Mouse (Mus musculus): ENCODE data around the gene Pla2g4a. TPM values are rescaled to one million over a fixed set of nuclear protein-coding genes. Genes with fewer than 3 reads are reported as not detected.

The Pla2g4a gene
- polyA plus RNA-seq, 1 experiment from 2014 or later = 20.0 TPM

Other genes starting within 250 kb of the Pla2g4a start
- gene Ptgs2, start 138.7 kb upstream of the Pla2g4a start, polyA plus RNA-seq (2015; fragmentation: Nextera tagmentation; extraction: Ambion mirVana) = 0.35 and 0.71 TPM in 2 replicates